9 mouse cellular contexts compared by ENCODE assay signal in the genomic region with DNA sequence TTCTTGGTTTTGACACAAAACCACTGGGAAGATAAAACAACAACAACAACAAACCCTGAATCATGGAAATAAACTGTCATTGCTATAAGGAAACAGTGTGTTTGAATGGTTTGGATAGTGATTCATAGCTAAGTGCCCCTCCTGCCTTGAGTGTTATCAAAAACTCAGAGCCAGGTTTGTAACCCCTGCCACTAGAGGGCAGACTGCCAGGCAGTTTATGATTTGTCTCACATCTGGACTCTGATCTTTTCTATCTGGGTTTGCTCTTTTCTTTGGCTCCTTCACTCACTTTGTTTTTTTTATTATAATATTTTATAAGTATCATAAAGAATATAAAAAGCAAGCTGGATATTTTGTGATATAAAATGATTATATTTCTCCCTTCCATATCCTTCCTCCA.
DNase-seq lines count a peak whose midpoint lies in the region; ATAC-seq and TF ChIP-seq lines count a peak whose summit lies in the region.
"Had no signal": no experiment of that assay in that cellular context is flagged by ENCODE, and none has a peak within 500 bp of the region (broad histone marks: within the 10 kb centered on the region; RNA-seq: fewer than 3 reads in every experiment).

No protein-coding gene starts in this region.

- H3K27ac ChIP-seq in heart, postnatal 0 days (ENCODE audit: low read depth): no peak overlapping the region

- peak; percentile 41 for TF ChIP-seq CTCF in heart, postnatal 0 days (IDR thresholded peaks at IDR 0.05; ENCODE audit: low read depth)

- H3K27me3 ChIP-seq in heart, postnatal 0 days (ENCODE audit: control insufficient read depth, insufficient read depth, low read length): no peaks in the 10 kb centered on the region

- no peaks in the 10 kb centered on the region for H3K4me1 ChIP-seq in heart, postnatal 0 days (ENCODE audit: control insufficient read depth, insufficient read depth)

- H3K9ac ChIP-seq in heart, postnatal 0 days (replicated peaks; ENCODE audit: low read depth, low read length): no peak overlapping the region

- TF ChIP-seq EP300 in heart, postnatal 0 days (IDR thresholded peaks at IDR 0.05; ENCODE audit: low read depth): no peak

- no peaks in the 10 kb centered on the region for H3K36me3 ChIP-seq in heart, postnatal 0 days (replicated peaks; ENCODE audit: control insufficient read depth, insufficient read depth, low read length)

- no peak overlapping the region for H3K4me2 ChIP-seq in heart, postnatal 0 days (ENCODE audit: low read depth, low read length)

- no peaks in the 10 kb centered on the region for H3K9me3 ChIP-seq in heart, postnatal 0 days (replicated peaks; ENCODE audit: control insufficient read depth, low read length)

- ATAC-seq in heart, postnatal 0 days (ENCODE audit: insufficient read depth, low read depth): no peak

- intact Hi-C loops in left cerebral cortex, postnatal 36 days (cut with DNase I): no loop called here

- no peak overlapping the region for H3K4me3 ChIP-seq in heart, postnatal 0 days (ENCODE audit: low read depth, low read length)

- DNase-seq in heart, postnatal 0 days (ENCODE audit: low spot score): no peak
- no peak for DNase-seq in heart, adult 9 months (ENCODE audit: low spot score in 2 of 2)
- peak; percentile 33 for DNase-seq in retina, embryonic 14.5 days (ENCODE audit: low spot score)
- no peak for DNase-seq in retina, postnatal 1 day
- DNase-seq in c-Kit-negative CD71-positive TER-119-positive erythroid progenitor cells, embryonic 14.5 days (ENCODE audit: low read depth, low spot score): peak; percentile 0
- DNase-seq in lung, postnatal 36 days: peak; percentile 46
- no peak for DNase-seq in left cerebral cortex, postnatal 36 days (ENCODE audit: low spot score in 2 of 2)
- DNase-seq in left cerebral cortex, adult 8-10 months (ENCODE audit: low spot score in 2 of 2): no peak
- DNase-seq: right cerebral cortex, adult 18-20 months had no signal

Comparison
In these comparisons a context has a peak if more than half of its experiments do, and no peak if none do; other contexts are left out.
1. DNase-seq: peak in retina, embryonic 14.5 days (single experiment), c-Kit-negative CD71-positive TER-119-positive erythroid progenitor cells, embryonic 14.5 days (single experiment) and lung, postnatal 36 days (single experiment); none in heart, postnatal 0 days (single experiment), heart, adult 9 months (0 of 2), retina, postnatal 1 day (single experiment), left cerebral cortex, postnatal 36 days (0 of 2) and left cerebral cortex, adult 8-10 months (0 of 2).